Mouse (Mus musculus) liver, postnatal 0 days (tissue): ENCODE data around the gene Usp12. TPM values are rescaled to one million over a fixed set of nuclear protein-coding genes. Genes with fewer than 3 reads are reported as not detected.

Experiments used
- ATAC-seq: fragments of 200-750 bp; cut with Nextera tagmentation; 2 replicates; pipeline ENCODE4 v1.8.0; 2017; ENCODE audit warnings: mild to moderate bottlenecking, moderate library complexity
- DNase-seq: peaks from one replicate; pipeline ENCODE4 v3.0.0-alpha.2; 2016
- H3K27ac ChIP-seq: fragments of 300-500 bp; sonication (generic); 2 replicates; pipeline ENCODE4 v1.5.1; 2014; ENCODE audit warnings: antibody characterized with exemption, moderate library complexity, mild to moderate bottlenecking, low read depth
- H3K27me3 ChIP-seq: fragments of 300-500 bp; sonication (generic); 2 replicates; pipeline ENCODE4 v1.6.1; 2014; ENCODE audit warnings: low read length, control low read depth, mixed read lengths; ENCODE audit not compliant: insufficient read depth
- H3K36me3 ChIP-seq: fragments of 300-500 bp; sonication (generic); replicated peaks from 2 replicates; pipeline ENCODE4 v1.6.1; 2014; ENCODE audit warnings: mild to moderate bottlenecking, control low read depth, low read length, moderate library complexity, mixed read lengths; ENCODE audit not compliant: insufficient read depth
- H3K4me1 ChIP-seq: fragments of 300-500 bp; sonication (generic); 2 replicates; pipeline ENCODE4 v1.6.1; 2014; ENCODE audit warnings: antibody characterized with exemption, mild to moderate bottlenecking, control low read depth; ENCODE audit not compliant: insufficient read depth
- H3K4me2 ChIP-seq: fragments of 300-500 bp; sonication (generic); 2 replicates; pipeline ENCODE4 v1.6.1; 2014; ENCODE audit warnings: low read depth, mild to moderate bottlenecking, low read length, moderate library complexity, mixed read lengths
- H3K4me3 ChIP-seq: fragments of 300-500 bp; sonication (generic); 2 replicates; pipeline ENCODE4 v1.5.1; 2014; ENCODE audit warnings: low read depth, low read length
- H3K9ac ChIP-seq: fragments of 300-500 bp; sonication (generic); replicated peaks from 2 replicates; pipeline ENCODE4 v1.6.1; 2014; ENCODE audit warnings: mild to moderate bottlenecking, moderate library complexity
- H3K9me3 ChIP-seq: fragments of 300-500 bp; sonication (generic); 2 replicates; pipeline ENCODE4 v1.6.1; 2016; ENCODE audit warnings: mild to moderate bottlenecking, control low read depth, low read length, mixed read lengths
- CTCF ChIP-seq: sonication (generic); IDR thresholded peaks from 2 replicates; pipeline ENCODE4 v1.5.1; 2016; ENCODE audit warnings: antibody characterized with exemption, low read depth
- EP300 ChIP-seq: IDR thresholded peaks from 2 replicates; pipeline ENCODE4 v1.6.1; 2016; ENCODE audit warnings: antibody characterized with exemption, low read depth, mild to moderate bottlenecking
- WGBS: fragments of 180-500 bp; shearing (Covaris S2); extraction: QIAGEN DNeasy Blood & Tissue Kit; methylation state at CpG from one replicate; pipeline ENCODE4 v1.1.7; 2014; ENCODE audit not compliant: insufficient replicate concordance; 5-methylcytosine and 5-hydroxymethylcytosine counted together
- polyA plus RNA-seq: library from polyadenylated mRNA; unstranded; fragments of >200 nt; fragmentation: Nextera tagmentation; extraction: Ambion mirVana; gene quantifications from 2 replicates; pipeline ENCODE4 v1.2.1, GENCODE M21; 2015

The Usp12 gene
- polyA plus RNA-seq, 1 experiment from 2014 or later = 6.8 TPM

DNA sequence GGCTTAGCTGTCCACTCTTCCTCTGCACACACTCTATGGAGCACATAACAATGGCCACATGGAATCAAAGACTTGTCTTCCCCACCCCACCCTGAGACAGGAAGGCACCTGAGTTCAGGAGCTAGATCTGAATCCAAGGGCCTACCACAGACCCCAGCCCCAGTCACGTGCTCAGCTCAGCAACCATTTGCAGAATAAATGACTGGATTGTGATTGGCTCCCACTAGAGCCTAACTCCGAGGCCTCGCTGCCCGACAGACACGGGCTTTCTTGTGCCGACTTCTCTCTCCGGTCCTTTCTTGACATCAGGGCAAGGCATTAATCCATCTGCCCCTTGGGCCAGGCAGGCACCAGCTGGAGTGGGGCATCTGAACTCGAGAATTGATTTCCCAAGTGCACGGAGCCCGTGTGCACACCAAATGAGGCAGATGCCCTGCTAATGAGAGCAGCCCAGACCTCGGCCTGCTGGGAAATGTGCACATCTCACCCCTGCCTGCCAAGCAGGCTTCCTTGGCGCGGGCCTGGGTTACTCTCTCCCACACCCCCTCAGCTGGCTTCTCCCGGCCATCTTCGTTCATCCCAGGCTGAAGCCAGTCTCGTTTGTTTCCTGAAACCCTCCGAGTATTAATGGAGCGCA is 82.4 kb downstream of the Usp12 start:
- Histone ChIP-seq H3K27me3 (no peaks in the 10 kb centered on the region), H3K4me3 (no peak overlapping the region), H3K36me3 (no peaks in the 10 kb centered on the region), H3K27ac (no peak overlapping the region), H3K4me2 (no peak overlapping the region), H3K4me1 (no peaks in the 10 kb centered on the region), H3K9me3 (no peaks in the 10 kb centered on the region), H3K9ac (no peak overlapping the region)
- no peak for DNase-seq
- WGBS = 82% methylated on average over 18 of the region's 18 CpGs
- no peak for ATAC-seq
- TF ChIP-seq EP300 = no peak
- no peak for TF ChIP-seq CTCF

DNA sequence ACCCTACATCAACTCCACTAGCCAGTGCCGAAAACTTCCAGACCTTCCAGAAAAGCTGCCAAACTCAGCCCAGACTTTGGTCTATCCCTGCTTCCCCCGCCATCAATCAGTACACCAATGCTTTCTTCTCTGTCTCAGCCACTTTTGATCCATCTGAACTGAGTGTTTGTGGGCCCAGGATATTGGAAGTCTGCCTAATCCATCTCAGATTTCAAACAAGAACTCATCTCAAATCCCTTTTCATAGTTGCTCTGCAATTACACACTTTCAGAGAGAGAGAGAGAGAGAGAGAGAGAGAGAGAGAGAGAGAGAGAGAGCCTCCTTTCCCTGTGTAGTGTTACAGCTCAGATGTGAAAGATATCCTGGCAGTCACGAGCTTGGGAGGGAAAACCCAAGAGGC is 85.4 kb downstream of the Usp12 start:
- no peak overlapping the region for H3K27ac ChIP-seq
- TF ChIP-seq CTCF (no peak), EP300 (no peak)
- H3K4me2 ChIP-seq = no peak overlapping the region
- H3K9ac ChIP-seq = no peak overlapping the region
- no peaks in the 10 kb centered on the region for H3K27me3 ChIP-seq
- no peaks in the 10 kb centered on the region for H3K36me3 ChIP-seq
- no peak for ATAC-seq
- no peak overlapping the region for H3K4me3 ChIP-seq
- H3K4me1 ChIP-seq = peaks cover 8% of the 10 kb centered on the region
- WGBS = 71% methylated on average over 3 of the region's 3 CpGs
- peaks cover 2% of the 10 kb centered on the region; the same call in 1 of the 2 replicates for H3K9me3 ChIP-seq
- no peak for DNase-seq

DNA sequence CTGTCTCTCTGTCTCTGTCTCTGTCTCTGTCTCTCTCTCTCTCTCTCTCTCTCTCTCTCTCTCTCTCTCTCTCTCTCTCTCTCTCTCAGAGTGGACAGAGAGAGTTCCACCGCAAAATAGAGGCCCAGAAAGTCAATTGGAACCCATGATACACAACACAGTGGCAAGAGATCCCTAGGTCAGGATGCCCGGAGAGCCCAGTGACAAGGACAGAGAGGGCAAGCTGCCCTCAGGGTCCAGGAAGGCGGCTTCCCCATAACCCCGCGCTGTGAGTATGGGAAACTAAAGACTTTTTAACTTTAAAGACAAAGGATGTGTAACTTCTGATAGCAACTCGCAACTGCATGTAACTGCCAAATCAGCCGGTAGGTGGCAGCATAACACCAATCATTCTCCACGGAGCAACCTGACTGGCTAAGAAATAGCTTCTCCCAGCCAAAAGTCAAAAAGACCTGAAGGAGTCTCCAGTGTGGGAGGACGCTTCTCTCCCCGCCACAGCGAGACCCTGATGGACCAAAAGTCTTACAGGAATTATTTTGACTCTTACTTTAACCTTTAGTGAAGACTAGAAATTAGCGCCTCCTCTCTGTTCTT is 88.9 kb downstream of the Usp12 start:
- ATAC-seq (no peak), DNase-seq (peak; percentile 92)
- Histone ChIP-seq H3K27ac (peak overlapping the region; percentile 39; the same call in 1 of the 2 replicates), H3K4me1 (peaks cover 20% of the 10 kb centered on the region), H3K27me3 (no peaks in the 10 kb centered on the region), H3K9ac (no peak overlapping the region), H3K9me3 (peaks cover 3% of the 10 kb centered on the region; the same call in 1 of the 2 replicates), H3K4me2 (no peak overlapping the region), H3K4me3 (no peak overlapping the region), H3K36me3 (no peaks in the 10 kb centered on the region)
- WGBS = 12% methylated on average over 12 of the region's 12 CpGs
- no peak for TF ChIP-seq EP300
- peak; percentile 91 for TF ChIP-seq CTCF

DNA sequence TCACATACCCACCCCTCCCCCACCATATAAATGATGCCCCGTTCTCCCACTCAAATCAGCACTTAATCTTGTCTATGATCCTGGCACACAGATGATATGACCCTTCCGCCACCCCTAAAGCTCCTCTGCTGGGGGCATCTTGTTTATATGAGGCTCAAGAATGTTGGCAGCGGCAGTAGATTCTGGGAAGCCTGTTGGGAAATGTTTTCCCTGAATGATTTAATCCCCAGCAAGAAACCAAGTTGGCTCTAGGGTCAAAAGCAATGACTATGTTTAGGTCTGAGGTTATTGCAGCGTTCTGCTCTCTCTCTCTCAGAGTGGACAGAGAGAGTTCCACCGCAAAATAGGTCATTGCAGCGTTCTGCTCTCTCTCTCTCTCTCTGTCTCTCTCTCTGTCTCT is 89.4 kb downstream of the Usp12 start:
- Histone ChIP-seq H3K4me1 (peaks cover 22% of the 10 kb centered on the region), H3K27me3 (no peaks in the 10 kb centered on the region), H3K36me3 (no peaks in the 10 kb centered on the region), H3K4me2 (no peak overlapping the region), H3K9ac (no peak overlapping the region), H3K27ac (peak overlapping the region; percentile 39; the same call in 1 of the 2 replicates), H3K9me3 (peaks cover 3% of the 10 kb centered on the region; the same call in 1 of the 2 replicates), H3K4me3 (no peak overlapping the region)
- no peak for ATAC-seq
- DNase-seq = no peak
- TF ChIP-seq EP300 (no peak), CTCF (no peak)
- 67% methylated on average over 6 of the region's 6 CpGs for WGBS

DNA sequence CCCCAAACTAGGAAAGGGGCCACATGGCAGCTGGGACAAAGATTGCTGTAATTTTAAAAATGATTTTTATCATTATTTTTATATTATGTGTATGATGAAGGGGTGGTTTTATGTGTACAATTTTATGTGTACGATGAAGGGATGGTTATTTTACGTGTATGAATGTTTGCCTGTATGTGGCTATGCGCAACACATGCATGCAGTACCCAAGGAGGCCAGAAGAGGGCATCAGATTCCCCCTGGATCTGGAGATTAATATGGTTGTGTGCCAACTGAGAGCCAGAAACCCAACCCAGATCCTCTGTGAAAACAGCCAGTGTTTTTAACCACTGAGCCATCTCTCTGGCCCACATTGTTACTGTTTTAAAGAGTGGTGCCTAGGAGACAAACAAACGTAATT is 90.6 kb downstream of the Usp12 start:
- no peak overlapping the region for H3K4me3 ChIP-seq
- H3K36me3 ChIP-seq = no peaks in the 10 kb centered on the region
- peak; percentile 61 for DNase-seq
- H3K9ac ChIP-seq = no peak overlapping the region
- peak overlapping the region; percentile 98 for H3K27ac ChIP-seq
- H3K27me3 ChIP-seq = no peaks in the 10 kb centered on the region
- peaks cover 3% of the 10 kb centered on the region; the same call in 1 of the 2 replicates for H3K9me3 ChIP-seq
- ATAC-seq = peak; percentile 26
- 89% methylated on average over 4 of the region's 4 CpGs for WGBS
- H3K4me2 ChIP-seq = peak overlapping the region; percentile 49
- H3K4me1 ChIP-seq = peaks cover 30% of the 10 kb centered on the region
- peak; percentile 69 for TF ChIP-seq CTCF
- no peak for TF ChIP-seq EP300

DNA sequence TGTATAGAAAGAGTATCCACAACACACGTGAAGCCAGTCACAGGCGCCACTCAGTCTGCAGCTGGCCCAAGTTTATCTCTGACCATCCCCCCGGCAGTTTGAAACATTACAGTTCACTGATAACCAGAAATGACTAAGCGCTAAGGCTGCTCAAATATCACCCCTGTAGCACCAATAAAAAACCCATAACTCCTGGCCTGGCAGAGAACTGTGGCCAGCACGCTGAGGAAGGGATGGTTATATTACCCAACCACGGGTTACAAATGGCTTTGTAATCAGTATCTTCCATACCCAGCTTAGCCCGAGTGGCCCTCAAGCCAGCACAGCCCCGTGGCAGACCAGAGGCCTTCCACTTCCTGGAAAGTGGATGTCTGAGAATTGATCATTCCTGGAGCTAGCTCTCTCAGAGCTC is 91.1 kb downstream of the Usp12 start:
- H3K27ac ChIP-seq = peak overlapping the region; percentile 98
- peaks cover 3% of the 10 kb centered on the region; the same call in 1 of the 2 replicates for H3K9me3 ChIP-seq
- no peaks in the 10 kb centered on the region for H3K27me3 ChIP-seq
- peaks cover 31% of the 10 kb centered on the region for H3K4me1 ChIP-seq
- ATAC-seq (peak; percentile 95), DNase-seq (peak; percentile 59)
- TF ChIP-seq CTCF (no peak), EP300 (peak; percentile 99)
- H3K4me2 ChIP-seq = peak overlapping the region; percentile 49
- no peaks in the 10 kb centered on the region for H3K36me3 ChIP-seq
- H3K4me3 ChIP-seq = no peak overlapping the region
- 28% methylated on average over 8 of the region's 8 CpGs for WGBS
- no peak overlapping the region for H3K9ac ChIP-seq
